Mouse (Mus musculus) hematopoietic stem cell, adult 5-6 weeks (primary cell): ENCODE data around the gene Spryd3. TPM values are rescaled to one million over a fixed set of nuclear protein-coding genes. Genes with fewer than 3 reads are reported as not detected.
"Not testable (repeated sequence)": the region's sequence is repeated elsewhere in the genome, so short reads cannot be mapped to it uniquely, and the experiment has no call there.

Experiments
- ATAC-seq, 2 experiments: fragments of 125-278 bp in 1 of 2; replicated peaks in 1 of 2; 2 replicates each; pipeline ENCODE4 v1.8.0; 2016 to 2017; ENCODE audit warnings: inconsistent platforms in 2 of 2, mild to moderate bottlenecking in 2 of 2, moderate number of reproducible peaks in 2 of 2, low read depth in 1 of 2, moderate TSS enrichment in 1 of 2; ENCODE audit not compliant: low FRiP score in 2 of 2, poor library complexity in 2 of 2, severe bottlenecking in 2 of 2, insufficient read depth in 1 of 2, low TSS enrichment in 1 of 2
- total RNA-seq: library from RNA; stranded (forward); fragments of 172-1452, 232-1000 nt; gene quantifications from 2 replicates; pipeline ENCODE4 v1.2.3, GENCODE M21; 2017

The Spryd3 gene
- total RNA-seq, 1 experiment from 2014 or later, result 12.6 TPM

DNA sequence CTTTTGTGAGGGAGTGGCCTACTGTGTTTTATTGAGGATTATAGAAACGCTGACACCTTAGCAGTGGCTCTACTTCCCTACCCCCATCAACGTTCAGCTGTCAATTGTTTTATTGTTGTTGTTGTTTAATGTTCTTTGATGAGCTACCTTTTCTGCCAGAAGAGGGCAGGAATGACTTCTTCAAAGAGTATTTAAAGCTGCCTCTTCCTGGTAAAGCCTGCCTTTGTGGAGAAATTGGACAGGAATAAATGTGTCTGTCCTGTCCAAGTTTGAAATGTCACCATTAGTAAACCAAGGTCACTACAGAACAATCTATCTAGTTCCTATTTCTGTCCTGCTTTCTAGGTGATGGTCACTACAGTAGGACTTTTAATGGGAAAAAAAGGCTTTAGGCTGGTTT is 41.9 kb downstream of the Spryd3 start:
- no peak for ATAC-seq

DNA sequence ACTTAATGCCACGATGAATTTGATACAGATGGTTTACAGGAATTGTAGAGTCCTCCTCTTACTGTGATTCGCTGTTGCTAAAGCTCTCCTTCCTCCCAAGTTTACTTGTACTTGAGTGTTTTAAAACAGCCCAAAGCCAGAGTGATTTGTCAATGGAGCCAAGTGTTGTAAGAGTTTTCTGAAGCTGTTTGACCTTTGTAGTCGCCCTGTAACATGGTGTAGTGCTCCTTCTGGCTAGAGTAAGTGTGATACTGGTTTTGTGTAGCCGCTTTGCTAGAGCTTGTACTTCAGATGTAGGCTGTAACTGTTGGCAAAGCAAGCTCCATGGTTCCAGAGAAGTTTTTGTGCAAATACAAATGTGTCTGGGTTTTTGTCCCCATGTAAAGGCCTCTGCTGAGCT is 43.8 kb downstream of the Spryd3 start:
- no peak for ATAC-seq

- ATAC-seq, result no peak
Measured at GRCm38 (mm10) chr15:102091688-102092087, 44.3 kb downstream of the Spryd3 start.

- peak; percentile 42 to 63; a peak in 2 of 4 replicates for ATAC-seq
Measured at GRCm38 (mm10) chr15:102091063-102091679, 44.9 kb downstream of the Spryd3 start.

- no peak for ATAC-seq
Measured at GRCm38 (mm10) chr15:102089914-102090585, 46.0 kb downstream of the Spryd3 start.

GRCm38 (mm10) chr15:102083028-102083427 is 53.0 kb downstream of the Spryd3 start:
- no peak for ATAC-seq

DNA sequence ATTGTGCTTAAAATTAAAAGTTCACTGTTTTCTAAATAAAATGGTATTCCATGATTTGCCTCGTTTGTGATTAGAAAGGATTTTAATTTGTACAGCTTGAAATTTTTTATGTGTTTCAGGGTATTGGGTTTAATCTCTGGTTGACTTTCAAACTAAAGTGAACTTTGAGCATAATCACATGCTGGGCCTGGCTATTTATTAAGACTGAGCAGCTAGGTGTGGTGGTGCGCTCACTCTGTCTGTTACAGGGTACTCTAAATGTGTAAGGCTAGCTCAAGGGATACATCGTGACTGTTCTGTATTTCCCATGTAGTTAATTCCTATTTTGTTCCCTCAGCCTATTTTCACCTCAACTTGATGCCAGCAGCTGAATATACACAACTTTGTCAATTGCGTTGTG is 53.9 kb downstream of the Spryd3 start:
- no peak for ATAC-seq

GRCm38 (mm10) chr15:102080429-102080828 is 55.6 kb downstream of the Spryd3 start:
- ATAC-seq, result no peak

DNA sequence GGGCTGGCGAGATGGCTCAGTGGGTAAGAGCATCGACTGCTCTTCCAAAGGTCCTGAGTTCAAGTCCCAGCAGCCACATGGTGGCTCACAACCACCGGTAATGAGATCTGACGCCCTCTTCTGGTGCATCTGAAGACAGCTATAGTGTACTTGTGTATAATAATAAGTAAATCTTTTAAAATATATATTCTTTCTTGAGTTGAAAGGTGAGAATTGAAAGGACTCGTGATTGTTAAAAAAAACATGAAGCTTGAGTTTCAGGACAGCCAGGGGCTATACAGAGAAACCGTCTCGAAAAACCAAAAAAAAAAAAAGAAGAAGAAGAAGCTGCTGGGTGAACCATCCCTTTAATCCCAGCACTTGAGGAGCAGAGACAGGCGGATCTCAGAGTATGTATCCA is 56.1 kb downstream of the Spryd3 start:
- ATAC-seq, result not testable (repeated sequence)

- no peak for ATAC-seq
Measured at GRCm38 (mm10) chr15:102079221-102079620, 56.8 kb downstream of the Spryd3 start.

DNA sequence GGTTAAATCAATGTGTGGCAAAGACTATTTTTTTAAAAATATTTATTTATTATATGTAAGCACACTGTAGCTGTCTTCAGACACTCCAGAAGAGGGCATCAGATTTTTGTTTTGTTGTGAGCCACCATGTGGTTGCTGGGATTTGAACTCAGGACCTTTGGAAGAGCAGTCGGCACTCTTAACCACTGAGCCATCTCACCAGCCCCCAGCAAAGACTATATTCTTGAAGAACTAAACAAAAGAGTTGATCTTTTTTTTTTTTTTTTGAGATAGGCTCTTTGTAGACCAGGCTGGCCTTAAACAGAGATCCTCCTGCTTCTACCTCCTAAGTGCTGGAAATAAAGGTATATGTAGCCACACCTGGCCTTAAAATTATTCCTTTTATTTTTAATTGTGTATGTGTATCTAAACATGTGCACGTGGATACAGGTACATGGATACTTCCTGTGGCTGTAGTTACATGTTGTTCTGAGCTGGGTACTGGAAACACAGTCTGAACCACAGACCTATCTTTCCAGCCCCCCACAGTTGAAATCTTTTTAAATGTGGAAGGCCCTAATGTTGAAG is 58.8 kb downstream of the Spryd3 start:
- ATAC-seq, result no peak

GRCm38 (mm10) chr15:102074876-102075585 is 61.0 kb downstream of the Spryd3 start:
- ATAC-seq, result no peak

DNA sequence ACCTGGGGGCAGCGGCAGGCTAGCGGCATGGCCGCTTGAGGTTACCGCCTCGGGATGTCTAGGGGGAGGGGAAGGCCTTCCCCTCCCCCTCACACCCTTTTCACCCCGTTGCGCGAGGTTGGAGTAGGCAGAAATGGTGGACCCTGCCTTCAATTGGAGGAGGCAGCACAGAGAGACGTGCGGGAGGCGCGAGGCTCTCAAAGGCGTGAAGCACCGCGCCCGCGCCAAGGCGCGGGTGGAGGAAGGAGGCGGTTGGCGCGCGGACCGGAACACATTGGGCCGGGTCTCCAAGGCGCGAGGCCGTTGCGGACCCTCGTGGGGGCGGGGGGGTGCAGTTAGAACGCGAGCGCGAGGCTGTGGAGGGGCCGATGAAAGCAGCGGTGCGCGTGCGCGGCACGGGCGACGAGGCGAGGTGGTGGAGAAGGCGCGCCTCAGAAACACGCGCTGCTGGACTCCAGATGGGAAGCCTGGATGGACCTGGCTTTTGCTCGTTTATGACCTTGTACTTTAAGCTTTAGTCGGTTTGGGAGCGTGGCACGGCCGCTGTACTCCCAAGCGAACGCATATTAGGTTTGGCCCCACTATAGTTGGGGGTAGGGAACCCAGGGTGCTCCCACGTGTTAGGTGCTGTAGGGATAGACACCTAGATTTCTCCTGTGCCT is 61.8 kb downstream of the Spryd3 start:
- peak in 1 of 2 experiments; percentile 25; a peak in 1 of 4 replicates for ATAC-seq

- ATAC-seq, result peak; percentile 90 to 94
Measured at GRCm38 (mm10) chr15:102073559-102074069, 62.4 kb downstream of the Spryd3 start, which contains the start of gene Eif4b. TSS of gene Eif4b (plus strand) at chr15:102073773.

- no peak for ATAC-seq
Measured at GRCm38 (mm10) chr15:102072963-102073558, 63.0 kb downstream of the Spryd3 start.

- no peak for ATAC-seq
Measured at GRCm38 (mm10) chr15:102070476-102071467, 65.3 kb downstream of the Spryd3 start.
